Mouse (Mus musculus) hindbrain, embryonic 11.5 days (tissue): ENCODE data around the gene Cacna1a. TPM values are rescaled to one million over a fixed set of nuclear protein-coding genes. Genes with fewer than 3 reads are reported as not detected.
"Not testable (repeated sequence)": the region's sequence is repeated elsewhere in the genome, so short reads cannot be mapped to it uniquely, and the experiment has no call there.

ENCODE experiments used
- ATAC-seq: fragments of 200-750 bp; cut with Nextera tagmentation; 2 replicates; pipeline ENCODE4 v1.8.0; 2017; ENCODE audit warnings: mild to moderate bottlenecking, moderate TSS enrichment, moderate library complexity; ENCODE audit not compliant: low FRiP score
- DNase-seq: peaks from one replicate; pipeline ENCODE4 v3.0.0-alpha.2; 2015; ENCODE audit warnings: low spot score
- H3K27ac ChIP-seq: fragments of 300-500 bp; sonication (generic); 2 replicates; pipeline ENCODE4 v1.5.1; 2014; ENCODE audit warnings: mild to moderate bottlenecking, low read depth, low read length
- H3K27me3 ChIP-seq: fragments of 300-500 bp; sonication (generic); 2 replicates; pipeline ENCODE4 v1.6.1; 2014; ENCODE audit warnings: mild to moderate bottlenecking, low read length, moderate library complexity, mixed read lengths; ENCODE audit not compliant: control insufficient read depth, insufficient read depth
- H3K36me3 ChIP-seq: fragments of 300-500 bp; sonication (generic); 2 replicates; pipeline ENCODE4 v1.6.1; 2014; ENCODE audit warnings: mild to moderate bottlenecking, low read length, moderate library complexity, mixed read lengths; ENCODE audit not compliant: control insufficient read depth, insufficient read depth
- H3K4me1 ChIP-seq: fragments of 300-500 bp; sonication (generic); replicated peaks from 2 replicates; pipeline ENCODE4 v1.6.1; 2014; ENCODE audit warnings: low read length, mixed read lengths; ENCODE audit not compliant: control insufficient read depth, insufficient read depth
- H3K4me2 ChIP-seq: fragments of 300-500 bp; sonication (generic); replicated peaks from 2 replicates; pipeline ENCODE4 v1.6.1; 2014; ENCODE audit warnings: mild to moderate bottlenecking, low read depth, low read length
- H3K4me3 ChIP-seq: fragments of 300-500 bp; sonication (generic); 2 replicates; pipeline ENCODE4 v1.5.1; 2014; ENCODE audit warnings: low read depth, low read length
- H3K9ac ChIP-seq: fragments of 300-500 bp; sonication (generic); 2 replicates; pipeline ENCODE4 v1.6.1; 2014; ENCODE audit warnings: low read depth, low read length
- H3K9me3 ChIP-seq: fragments of 300-500 bp; sonication (generic); 2 replicates; pipeline ENCODE4 v1.6.1; 2016; ENCODE audit warnings: low read length; ENCODE audit not compliant: control insufficient read depth
- WGBS: fragments of 180-500 bp; shearing (Covaris S2); extraction: QIAGEN DNeasy Blood & Tissue Kit; methylation state at CpG from one replicate; pipeline ENCODE4 v1.1.7; 2014; 5-methylcytosine and 5-hydroxymethylcytosine counted together
- polyA plus RNA-seq: library from polyadenylated mRNA; unstranded; fragments of >200 nt; fragmentation: Nextera tagmentation; extraction: Ambion mirVana; gene quantifications from 2 replicates; pipeline ENCODE4 v1.2.1, GENCODE M21; 2014

Cacna1a gene
- polyA plus RNA-seq, 1 experiment from 2014 or later: 10.4 TPM

DNA sequence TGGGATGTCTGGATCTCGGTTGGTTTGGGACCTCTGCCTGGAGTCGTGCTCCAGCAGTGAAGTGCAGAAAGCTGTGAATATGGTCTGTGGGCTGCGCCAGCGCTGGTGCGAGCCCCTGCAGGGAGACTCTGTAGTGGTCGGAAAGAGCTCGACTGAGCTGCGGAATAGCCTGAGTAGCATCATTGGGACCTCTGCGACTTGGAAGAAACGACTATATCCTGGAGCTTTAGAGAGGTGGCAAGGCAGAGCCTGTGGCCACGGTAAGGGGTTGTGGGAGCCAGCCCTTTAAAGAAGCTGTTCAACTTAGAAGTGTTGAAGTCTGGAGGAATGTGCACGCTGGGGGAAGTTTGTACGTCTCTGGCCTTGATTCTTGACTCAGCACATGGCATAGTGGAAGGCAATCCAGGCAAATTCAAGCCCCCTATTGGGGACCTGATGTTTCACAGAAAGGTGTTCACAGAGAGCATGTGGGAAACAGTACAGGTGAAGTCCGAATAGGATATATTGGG, 277.2 kb downstream of the Cacna1a start:
- H3K27me3 ChIP-seq: no peaks in the 10 kb centered on the region
- no peaks in the 10 kb centered on the region for H3K36me3 ChIP-seq
- peak overlapping the region; percentile 81 for H3K9ac ChIP-seq
- H3K27ac ChIP-seq: peak overlapping the region; percentile 68
- DNase-seq (no peak), ATAC-seq (no peak)
- no peaks in the 10 kb centered on the region for H3K9me3 ChIP-seq
- peak overlapping the region; percentile 62 for H3K4me3 ChIP-seq
- H3K4me2 ChIP-seq: peak overlapping the region; percentile 76
- 5% methylated on average over 14 of the region's 14 CpGs for WGBS
- no peaks in the 10 kb centered on the region for H3K4me1 ChIP-seq

DNA sequence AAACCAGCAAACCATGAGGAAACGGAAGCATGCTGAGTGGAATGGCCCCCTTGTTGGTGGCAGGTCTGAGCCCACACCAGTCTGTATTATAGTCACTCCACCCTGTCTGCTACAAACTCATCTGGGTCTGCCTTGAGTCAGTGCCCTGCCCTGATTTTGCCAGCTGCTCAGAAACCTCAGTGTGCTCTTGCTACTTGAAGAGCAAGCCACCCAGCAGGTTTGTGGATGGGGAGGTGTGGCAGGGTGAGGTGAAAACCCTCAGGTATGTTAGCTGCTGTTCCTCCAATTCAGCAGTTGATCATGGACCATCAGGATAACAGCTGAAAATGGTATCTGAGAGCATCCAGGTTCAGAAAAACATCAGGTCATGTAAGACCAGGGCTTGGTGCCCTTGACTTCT, 279.8 kb downstream of the Cacna1a start:
- ATAC-seq (no peak), DNase-seq (no peak)
- no peak overlapping the region for H3K4me2 ChIP-seq
- no peaks in the 10 kb centered on the region for H3K27me3 ChIP-seq
- 76% methylated on average over 1 of the region's 1 CpGs for WGBS
- no peaks in the 10 kb centered on the region for H3K9me3 ChIP-seq
- no peak overlapping the region for H3K27ac ChIP-seq
- H3K36me3 ChIP-seq: no peaks in the 10 kb centered on the region
- no peak overlapping the region for H3K9ac ChIP-seq
- H3K4me3 ChIP-seq: no peak overlapping the region
- H3K4me1 ChIP-seq: no peaks in the 10 kb centered on the region

DNA sequence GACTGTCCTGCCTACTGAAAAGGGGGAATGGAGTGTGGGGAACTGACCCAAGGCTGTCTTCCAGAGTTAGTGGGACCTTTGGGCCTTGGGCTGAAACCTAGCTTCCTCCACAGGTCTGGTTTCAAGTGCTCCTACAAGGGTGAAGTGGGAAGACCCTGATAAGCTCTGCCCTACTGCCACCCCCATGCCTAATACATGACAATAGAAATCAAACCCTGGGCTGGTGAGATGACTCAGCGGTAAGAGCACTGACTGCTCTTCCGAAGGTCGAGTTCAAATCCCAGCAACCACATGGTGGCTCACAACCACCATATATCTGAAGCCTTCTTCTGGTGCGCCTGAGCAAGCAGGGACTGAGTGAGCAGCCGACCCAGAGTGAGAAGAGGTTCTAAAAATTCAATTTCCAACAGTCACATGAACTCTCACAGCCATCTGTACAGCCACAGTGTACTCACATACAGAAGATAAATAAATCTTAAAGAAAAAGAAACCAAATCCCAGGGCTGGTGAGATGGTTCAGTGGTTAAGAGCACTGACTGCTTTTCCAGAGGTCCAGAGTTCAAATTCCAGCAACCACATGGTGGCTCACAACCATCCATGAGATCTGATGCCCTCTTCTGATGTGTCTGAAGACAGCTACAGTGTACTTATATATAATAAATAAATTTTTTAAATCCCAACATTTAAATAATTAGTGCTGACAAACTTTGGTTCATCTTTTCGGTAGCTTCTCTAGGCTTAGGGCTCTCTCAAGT, 280.7 kb downstream of the Cacna1a start:
- H3K36me3 ChIP-seq: no peaks in the 10 kb centered on the region
- no peak overlapping the region for H3K9ac ChIP-seq
- no peaks in the 10 kb centered on the region for H3K27me3 ChIP-seq
- no peaks in the 10 kb centered on the region for H3K9me3 ChIP-seq
- WGBS: 86% methylated on average over 6 of the region's 6 CpGs
- no peak for DNase-seq
- ATAC-seq: no peak
- no peak overlapping the region for H3K27ac ChIP-seq
- no peak overlapping the region for H3K4me3 ChIP-seq
- no peak overlapping the region for H3K4me2 ChIP-seq
- H3K4me1 ChIP-seq: no peaks in the 10 kb centered on the region

DNA sequence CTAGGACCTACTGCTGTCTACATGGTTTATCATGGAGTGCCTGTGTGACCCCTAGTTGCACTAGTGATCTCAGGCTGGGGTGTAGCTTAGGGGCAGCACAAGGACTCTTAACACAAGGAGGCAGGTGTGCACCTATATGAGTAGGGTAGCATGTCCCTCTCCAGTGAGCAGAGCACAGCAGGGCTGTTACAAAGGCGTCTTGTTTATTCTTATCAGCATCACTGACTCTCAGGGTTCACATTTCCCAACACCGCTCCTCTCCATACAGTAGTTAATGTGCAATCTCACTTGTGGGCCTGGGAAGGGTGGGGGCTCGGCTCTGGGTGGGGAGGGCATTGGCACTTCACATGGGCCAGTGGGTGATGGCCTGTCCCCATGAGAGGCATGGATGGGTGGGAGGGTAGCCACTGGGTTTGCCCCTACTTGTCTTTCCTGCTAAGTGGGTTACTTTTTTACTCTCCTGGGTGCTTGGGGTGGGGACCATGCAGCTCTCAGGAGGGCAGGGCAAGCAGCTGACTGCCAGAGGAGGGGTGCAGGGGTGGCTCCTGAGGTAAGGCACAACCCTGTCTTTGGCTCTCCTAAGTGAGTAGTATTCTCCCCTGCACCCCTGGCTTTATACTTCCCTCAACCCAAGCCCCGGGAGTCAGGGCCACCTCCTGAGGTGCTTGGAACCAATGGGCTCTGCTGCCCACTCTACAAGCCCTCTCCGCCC, 282.2 kb downstream of the Cacna1a start:
- 85% methylated on average over 5 of the region's 5 CpGs for WGBS
- H3K9me3 ChIP-seq, H3K27ac ChIP-seq, H3K36me3 ChIP-seq, ATAC-seq, H3K4me1 ChIP-seq, H3K4me2 ChIP-seq, H3K4me3 ChIP-seq, DNase-seq, H3K27me3 ChIP-seq, H3K9ac ChIP-seq: not testable (repeated sequence)

DNA sequence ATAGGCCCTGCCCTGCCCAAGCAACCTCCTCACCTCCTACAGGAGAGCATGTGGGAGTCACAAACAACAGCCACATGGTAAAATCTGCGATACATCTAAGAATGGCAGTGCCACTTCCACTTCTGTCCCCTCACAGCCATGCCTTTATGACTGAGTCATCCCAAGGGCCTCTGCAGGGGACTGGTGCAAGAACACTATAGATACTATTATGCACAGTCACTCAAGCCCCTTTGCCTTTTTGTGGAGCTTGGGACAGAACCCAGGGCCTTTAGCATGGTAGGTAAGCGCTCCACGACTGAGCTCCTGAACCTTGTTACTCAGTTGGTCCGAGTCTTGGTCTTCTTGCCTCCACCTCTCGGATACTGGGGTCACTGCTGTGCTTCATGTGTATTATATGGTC, 289.1 kb downstream of the Cacna1a start:
- peaks cover 2% of the 10 kb centered on the region; the same call in 1 of the 2 replicates for H3K36me3 ChIP-seq
- 94% methylated on average over 5 of the region's 5 CpGs for WGBS

DNA sequence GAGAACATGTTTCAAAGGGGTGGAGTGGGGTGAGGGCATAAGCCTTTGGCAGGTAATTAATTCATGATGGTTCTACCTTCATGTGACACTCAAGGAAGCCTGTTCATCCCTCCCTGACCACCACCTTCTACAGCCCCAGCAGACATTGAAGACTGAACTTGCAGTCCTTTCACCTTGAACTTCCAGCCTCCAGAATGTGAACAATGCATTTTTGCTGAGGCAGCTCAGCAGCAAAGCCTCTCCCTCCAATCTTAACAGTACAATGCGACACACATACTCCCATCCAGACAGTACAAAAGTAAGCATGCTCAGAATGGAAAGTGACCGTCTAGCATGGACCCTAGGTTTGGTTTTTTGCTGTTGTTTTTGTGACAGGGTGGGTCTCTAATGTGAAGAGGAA, 293.2 kb downstream of the Cacna1a start:
- Histone ChIP-seq H3K9ac (no peak overlapping the region), H3K27ac (no peak overlapping the region), H3K4me2 (no peak overlapping the region), H3K4me3 (no peak overlapping the region), H3K36me3 (no peaks in the 10 kb centered on the region; the same call in 1 of the 2 replicates), H3K27me3 (no peaks in the 10 kb centered on the region), H3K9me3 (no peaks in the 10 kb centered on the region), H3K4me1 (0 out of 2 replicates have a peak, but pooled peaks cover 2% of the 10 kb centered on the region)
- WGBS: 90% methylated on average over 2 of the region's 2 CpGs
- DNase-seq: no peak
- no peak for ATAC-seq

More for the DNA sequence above, 289.1 kb downstream of the Cacna1a start:
- no peak for DNase-seq
- ATAC-seq: no peak
- no peaks in the 10 kb centered on the region for H3K27me3 ChIP-seq
- H3K4me2 ChIP-seq: no peak overlapping the region
- H3K9me3 ChIP-seq: no peaks in the 10 kb centered on the region
- H3K27ac ChIP-seq: no peak overlapping the region
- H3K4me1 ChIP-seq: no peaks in the 10 kb centered on the region
- no peak overlapping the region for H3K9ac ChIP-seq
- H3K4me3 ChIP-seq: no peak overlapping the region

DNA sequence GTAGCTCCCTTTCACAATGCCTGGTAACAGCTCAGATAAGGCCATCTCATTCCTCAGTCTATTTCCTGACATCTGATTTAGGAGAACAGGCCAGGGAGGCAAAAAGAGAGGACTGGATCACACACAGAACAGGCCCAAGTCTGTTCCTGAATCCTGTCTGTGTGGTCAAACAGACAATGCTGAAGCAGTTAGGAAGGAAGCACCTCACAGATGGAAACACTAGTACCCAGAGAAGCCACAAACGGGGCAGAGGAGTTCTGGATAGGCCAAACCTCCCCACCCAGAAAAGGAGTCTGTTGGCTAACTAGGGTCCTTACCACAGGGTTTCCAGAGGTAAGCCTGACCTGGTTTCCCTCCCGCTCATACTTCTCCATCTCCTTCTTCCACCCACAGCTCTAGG, 294.0 kb downstream of the Cacna1a start:
- 83% methylated on average over 2 of the region's 2 CpGs for WGBS
- Histone ChIP-seq H3K4me1 (0 out of 2 replicates have a peak, but pooled peaks cover 2% of the 10 kb centered on the region), H3K4me2 (no peak overlapping the region), H3K9ac (no peak overlapping the region), H3K27me3 (no peaks in the 10 kb centered on the region), H3K36me3 (no peaks in the 10 kb centered on the region; the same call in 1 of the 2 replicates), H3K9me3 (no peaks in the 10 kb centered on the region), H3K4me3 (no peak overlapping the region), H3K27ac (no peak overlapping the region)
- ATAC-seq: no peak
- no peak for DNase-seq

DNA sequence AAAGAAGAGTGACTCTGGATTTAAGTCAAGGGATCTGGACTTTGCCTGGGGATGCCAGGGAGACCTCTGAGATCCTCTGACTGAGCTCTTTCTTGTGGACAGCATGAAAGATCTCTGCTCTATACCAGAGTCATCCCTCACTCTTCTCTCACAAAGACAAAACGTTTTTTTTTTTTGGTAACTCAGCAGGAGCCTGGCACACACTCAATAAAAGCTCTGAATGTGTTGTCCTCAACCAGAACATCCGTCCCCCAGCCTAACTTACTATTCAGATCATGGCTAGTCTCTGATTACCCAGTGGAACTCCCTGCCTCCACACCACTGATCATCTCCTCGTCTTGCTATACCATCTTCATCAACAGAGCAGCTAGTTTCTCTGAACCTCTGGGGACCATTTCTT, 296.3 kb downstream of the Cacna1a start:
- Histone ChIP-seq H3K36me3 (no peaks in the 10 kb centered on the region; the same call in 1 of the 2 replicates), H3K4me3 (no peak overlapping the region)

More for the DNA sequence above, 296.3 kb downstream of the Cacna1a start:
- Histone ChIP-seq H3K27me3 (no peaks in the 10 kb centered on the region), H3K4me1 (0 out of 2 replicates have a peak, but pooled peaks cover 2% of the 10 kb centered on the region), H3K4me2 (no peak overlapping the region), H3K27ac (no peak overlapping the region), H3K9me3 (no peaks in the 10 kb centered on the region), H3K9ac (no peak overlapping the region)
- DNase-seq (no peak), ATAC-seq (no peak)
- 43% methylated on average over 3 of the region's 3 CpGs for WGBS
